Mouse (Mus musculus): ENCODE measurements at regions not wholly inside any gene's neighbourhood (a gene's known extent, or its start where the extent isn't known, plus 50 kb on each side); places are given as distances from the start of the nearest gene placed in this dataset.

- no peak for DNase-seq (ENCODE audit: low read depth)
Observed at GRCm38 (mm10) chr12:70589315-70589742, 136.4 kb downstream of the Tmx1 start.

GRCm38 (mm10) chr12:70590456-70591050 lies 137.7 kb downstream of the Tmx1 start:
- DNase-seq (ENCODE audit: low read depth), result no peak

GRCm38 (mm10) chr12:70592821-70593220 lies 139.9 kb downstream of the Tmx1 start:
- DNase-seq (ENCODE audit: low read depth), result no peak

- DNase-seq (ENCODE audit: low read depth), result no peak
Observed at GRCm38 (mm10) chr12:70598211-70598701, 145.4 kb downstream of the Tmx1 start.

GRCm38 (mm10) chr12:70599731-70600130 lies 146.8 kb downstream of the Tmx1 start:
- no peak for DNase-seq (ENCODE audit: low read depth)

GRCm38 (mm10) chr12:70603869-70604268 lies 151.0 kb downstream of the Tmx1 start:
- DNase-seq (ENCODE audit: low read depth), result no peak

GRCm38 (mm10) chr12:70608672-70609071 lies 155.8 kb downstream of the Tmx1 start:
- no peak for DNase-seq (ENCODE audit: low read depth)

- DNase-seq (ENCODE audit: low read depth), result no peak
Observed at GRCm38 (mm10) chr12:70609116-70609871, 156.4 kb downstream of the Tmx1 start.

- DNase-seq (ENCODE audit: low read depth), result no peak
Observed at GRCm38 (mm10) chr12:70611891-70612290, 159.0 kb downstream of the Tmx1 start.

GRCm38 (mm10) chr12:70613244-70613643 lies 160.3 kb downstream of the Tmx1 start:
- DNase-seq (ENCODE audit: low read depth), result no peak

- no peak for DNase-seq (ENCODE audit: low read depth)
Observed at GRCm38 (mm10) chr12:70614101-70614500, 161.2 kb downstream of the Tmx1 start.

- DNase-seq (ENCODE audit: low read depth), result no peak
Observed at GRCm38 (mm10) chr12:70614686-70615085, 161.8 kb downstream of the Tmx1 start.

GRCm38 (mm10) chr12:70615123-70615522 lies 162.2 kb downstream of the Tmx1 start:
- no peak for DNase-seq (ENCODE audit: low read depth)

- no peak for DNase-seq (ENCODE audit: low read depth)
Observed at GRCm38 (mm10) chr12:70616049-70616448, 163.2 kb downstream of the Tmx1 start.

- DNase-seq (ENCODE audit: low read depth), result no peak
Observed at GRCm38 (mm10) chr12:70616487-70616886, 163.6 kb downstream of the Tmx1 start.

GRCm38 (mm10) chr12:70617024-70617423 lies 164.1 kb downstream of the Tmx1 start:
- DNase-seq (ENCODE audit: low read depth), result no peak

- DNase-seq (ENCODE audit: low read depth), result no peak
Observed at GRCm38 (mm10) chr12:70617979-70618378, 165.1 kb downstream of the Tmx1 start.

GRCm38 (mm10) chr12:70619436-70619835 lies 166.5 kb downstream of the Tmx1 start:
- no peak for DNase-seq (ENCODE audit: low read depth)

- no peak for DNase-seq (ENCODE audit: low read depth)
Observed at GRCm38 (mm10) chr12:70622019-70622418, 169.1 kb downstream of the Tmx1 start.

GRCm38 (mm10) chr12:70624298-70624980 lies 171.5 kb downstream of the Tmx1 start:
- no peak for DNase-seq (ENCODE audit: low read depth)

- no peak for DNase-seq (ENCODE audit: low read depth)
Observed at GRCm38 (mm10) chr12:70627638-70628037, 174.7 kb downstream of the Tmx1 start.

- DNase-seq (ENCODE audit: low read depth), result no peak
Observed at GRCm38 (mm10) chr12:70628384-70629365, 175.8 kb downstream of the Tmx1 start.
